Mouse (Mus musculus) brain, adult 10 weeks (tissue): ENCODE measurements around the gene Zfp280c. TPM values are rescaled to one million over a fixed set of nuclear protein-coding genes. Genes with fewer than 3 reads are reported as not detected.

Source experiments
- polyA plus RNA-seq: library from polyadenylated mRNA; stranded (reverse); fragments of 350-450 nt; fragmentation: Illumina TruSeq; extraction: RNeasy Lipid Tissue Mini Kit (QIAGEN cat#74804); gene quantifications from one replicate; pipeline ENCODE4 v1.2.3, GENCODE M21; 2015; ENCODE audit warnings: low read depth, low replicate concordance

The Zfp280c gene
- 18.8 TPM for polyA plus RNA-seq

GRCm38 (mm10) chrX:48594099-48594760 is at the start of gene Zfp280c:
TSS of gene Zfp280c (minus strand) at chrX:48594504.

DNA sequence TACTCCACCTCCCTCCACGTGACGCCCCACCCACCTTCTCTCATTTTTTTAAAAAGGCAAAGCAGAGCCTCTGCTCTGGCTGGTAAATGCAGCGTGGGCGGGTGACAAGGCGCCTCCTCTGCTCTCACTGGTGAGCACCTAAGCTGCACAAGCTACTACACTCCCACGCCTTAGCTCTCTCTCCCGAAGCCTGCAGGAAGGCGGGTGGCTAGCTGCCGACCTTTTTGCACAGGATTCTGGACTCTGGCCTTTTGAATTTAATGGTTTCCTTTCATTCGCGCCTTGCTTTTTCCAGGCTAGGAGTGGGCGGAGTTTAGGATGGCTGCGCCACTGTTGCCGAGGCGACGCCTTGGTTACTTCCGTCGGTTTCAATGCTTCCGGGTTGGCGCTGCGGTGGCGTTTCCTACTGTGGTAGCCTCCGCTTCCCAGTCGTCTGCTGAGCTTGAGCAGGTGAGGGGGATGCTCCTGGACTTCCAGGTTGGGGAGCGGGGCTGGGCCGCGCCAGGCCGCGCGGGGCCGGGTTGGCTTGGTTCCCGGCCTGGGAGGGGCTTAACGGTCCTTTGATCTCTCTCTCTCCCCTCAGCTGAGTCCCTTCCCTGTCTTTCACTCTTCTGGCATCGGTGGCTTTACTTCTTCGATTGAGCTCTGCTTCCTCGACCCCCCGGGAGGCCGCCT is 29.2 kb upstream of the Zfp280c start, which contains the start of gene Slc25a14:
Gene Slc25a14 (plus strand): TSS at position 35 of the 675 bp plus-strand sequence.

GRCm38 (mm10) chrX:48518808-48519548 is 75.3 kb downstream of the Zfp280c start, which contains the start of gene Rab33a:
TSS of gene Rab33a (plus strand) at chrX:48519285.

GRCm38 (mm10) chrX:48513166-48513807 is 81.0 kb downstream of the Zfp280c start, which contains the start of gene Aifm1:
TSS of gene Aifm1 (minus strand) at chrX:48513563.

Other genes starting within 250 kb of the Zfp280c start
- gene Elf4, start 131.4 kb downstream of the Zfp280c start, polyA plus RNA-seq = 0.48 TPM
- 22.5 TPM for gene Aifm1, start 80.9 kb downstream of the Zfp280c start, polyA plus RNA-seq
- 48.6 TPM for gene Rab33a, start 75.2 kb downstream of the Zfp280c start, polyA plus RNA-seq
- 82.2 TPM for gene Slc25a14, start 28.9 kb upstream of the Zfp280c start, polyA plus RNA-seq
- not detected for gene Gpr119, start 80.0 kb upstream of the Zfp280c start, polyA plus RNA-seq
- 7.1 TPM for gene Rbmx2, start 100.5 kb upstream of the Zfp280c start, polyA plus RNA-seq